8 mouse cellular contexts compared by ENCODE assay signal in the genomic region with DNA sequence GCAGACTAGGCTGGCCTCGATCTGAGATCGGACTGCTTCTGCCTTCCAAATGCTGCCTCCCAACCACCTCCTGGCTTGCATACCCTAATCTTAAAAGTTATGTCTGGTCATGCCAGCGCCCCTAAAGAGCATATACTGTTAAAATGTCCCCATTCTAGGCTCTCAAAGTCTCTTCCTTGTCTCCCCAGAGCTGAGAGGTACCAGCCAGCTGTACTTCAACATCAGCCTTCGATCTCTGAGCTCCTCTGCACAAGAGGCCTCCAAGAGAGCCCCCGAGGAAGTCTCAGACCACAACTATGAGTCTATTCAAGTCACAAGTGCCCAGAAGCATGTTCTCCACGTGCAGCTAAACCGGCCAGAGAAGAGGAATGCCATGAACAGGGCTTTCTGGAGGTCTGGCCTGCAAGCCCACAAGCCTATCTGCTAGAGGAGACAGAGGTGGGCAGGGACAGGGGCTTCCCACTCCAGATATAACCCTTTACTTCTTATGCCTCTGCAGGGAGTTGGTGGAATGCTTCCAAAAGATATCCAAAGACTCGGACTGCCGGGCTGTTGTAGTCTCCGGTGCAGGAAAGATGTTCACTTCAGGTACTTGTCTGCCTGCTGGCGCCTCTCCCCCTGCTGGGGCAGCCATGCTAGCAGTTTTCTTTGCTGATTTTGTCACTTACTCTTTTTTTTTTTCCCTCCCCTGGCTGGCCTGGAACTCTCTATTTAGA. TPM values are rescaled to one million over a fixed set of nuclear protein-coding genes. Genes with fewer than 3 reads are reported as not detected.
DNase-seq lines count a peak whose midpoint lies in the region; ATAC-seq lines count a peak whose summit lies in the region.

No protein-coding gene starts in this region.

- H3K27ac ChIP-seq in embryonic facial prominence, embryonic 13.5 days: peak overlapping the region; percentile 89
- 0 out of 2 replicates have a peak overlapping the region, but pooled peaks have one; percentile 4 for H3K27ac ChIP-seq in hindbrain, embryonic 11.5 days (ENCODE audit: low read depth, low read length)
- H3K27ac ChIP-seq in liver, embryonic 12.5 days: peak overlapping the region; percentile 76

- H3K4me1 ChIP-seq in embryonic facial prominence, embryonic 13.5 days: peaks cover 9% of the 10 kb centered on the region
- H3K4me1 ChIP-seq in hindbrain, embryonic 11.5 days (replicated peaks; ENCODE audit: control insufficient read depth, insufficient read depth, low read length): no peaks in the 10 kb centered on the region
- H3K4me1 ChIP-seq in liver, embryonic 12.5 days: peaks cover 65% of the 10 kb centered on the region

- 54% methylated on average over 11 of the region's 11 CpGs for WGBS in embryonic facial prominence, embryonic 13.5 days
- 69% methylated on average over 11 of the region's 11 CpGs for WGBS in hindbrain, embryonic 11.5 days
- 36% methylated on average over 11 of the region's 11 CpGs for WGBS in liver, embryonic 12.5 days (ENCODE audit: insufficient replicate concordance)

- H3K4me2 ChIP-seq in embryonic facial prominence, embryonic 13.5 days: peak overlapping the region; percentile 60
- peak overlapping the region; percentile 39 for H3K4me2 ChIP-seq in hindbrain, embryonic 11.5 days (replicated peaks; ENCODE audit: low read depth, low read length)
- peak overlapping the region; percentile 79 for H3K4me2 ChIP-seq in liver, embryonic 12.5 days

- peak; percentile 40 to 58 for DNase-seq in lung, adult 18-20 months
- no peak for DNase-seq in lung, postnatal 25 days (ENCODE audit: low spot score)
- DNase-seq in hindbrain, embryonic 11.5 days (ENCODE audit: low spot score): no peak
- DNase-seq in naive thymus-derived CD4-positive, alpha-beta T cell, adult 2 months (ENCODE audit: low read depth): peak; percentile 70
- DNase-seq in left cerebral cortex, postnatal 10 days (ENCODE audit: extremely low spot score in 1 of 2, low spot score in 2 of 2): no peak
- no peak for DNase-seq in right cerebral cortex, postnatal 25 days

- no peak for ATAC-seq in embryonic facial prominence, embryonic 13.5 days (ENCODE audit: insufficient number of reproducible peaks, insufficient read depth, low FRiP score, low TSS enrichment, low read depth)
- ATAC-seq in hindbrain, embryonic 11.5 days (ENCODE audit: low FRiP score): no peak
- peak; percentile 56 for ATAC-seq in liver, embryonic 12.5 days

- H3K36me3 ChIP-seq in embryonic facial prominence, embryonic 13.5 days: peaks cover 47% of the 10 kb centered on the region
- H3K36me3 ChIP-seq in hindbrain, embryonic 11.5 days (ENCODE audit: control insufficient read depth, insufficient read depth, low read length): peaks cover 13% of the 10 kb centered on the region
- H3K36me3 ChIP-seq in liver, embryonic 12.5 days: peaks cover 42% of the 10 kb centered on the region

- peak overlapping the region; percentile 66 for H3K9ac ChIP-seq in embryonic facial prominence, embryonic 13.5 days
- H3K9ac ChIP-seq in hindbrain, embryonic 11.5 days (ENCODE audit: low read depth, low read length): peak overlapping the region; percentile 62
- H3K9ac ChIP-seq in liver, embryonic 12.5 days: peak overlapping the region; percentile 78

- intact Hi-C loops in left cerebral cortex, postnatal 10 days (cut with DNase I): loop anchor here (5.0 kb wide), 1 partner anchor 41 kb away; no protein-coding TSS in a partner anchor

- H3K27me3 ChIP-seq in embryonic facial prominence, embryonic 13.5 days: no peaks in the 10 kb centered on the region
- no peaks in the 10 kb centered on the region for H3K27me3 ChIP-seq in hindbrain, embryonic 11.5 days (ENCODE audit: control insufficient read depth, insufficient read depth, low read length)
- H3K27me3 ChIP-seq in liver, embryonic 12.5 days (replicated peaks): no peaks in the 10 kb centered on the region

- no peaks in the 10 kb centered on the region for H3K9me3 ChIP-seq in embryonic facial prominence, embryonic 13.5 days
- H3K9me3 ChIP-seq in hindbrain, embryonic 11.5 days (ENCODE audit: control insufficient read depth, low read length): no peaks in the 10 kb centered on the region
- no peaks in the 10 kb centered on the region for H3K9me3 ChIP-seq in liver, embryonic 12.5 days (replicated peaks)

- peak overlapping the region; percentile 46 for H3K4me3 ChIP-seq in embryonic facial prominence, embryonic 13.5 days
- peak overlapping the region; percentile 40 for H3K4me3 ChIP-seq in hindbrain, embryonic 11.5 days (ENCODE audit: low read depth, low read length)
- H3K4me3 ChIP-seq in liver, embryonic 12.5 days: peak overlapping the region; percentile 64

RNA-seq across cellular contexts. Expression of a gene that starts 0.8 kb away (rescaled TPM):
- polyA plus RNA-seq in embryonic facial prominence, embryonic 13.5 days (2015; fragmentation: Nextera tagmentation; extraction: Ambion mirVana): 153 TPM in 2 replicates
- 83.8 and 84.2 TPM in 2 replicates for polyA plus RNA-seq in hindbrain, embryonic 11.5 days (2014; fragmentation: Nextera tagmentation; extraction: Ambion mirVana)
- polyA plus RNA-seq in liver, embryonic 12.5 days (2016; fragmentation: Nextera tagmentation; extraction: Ambion mirVana): 72.3 and 73.6 TPM in 2 replicates
- total RNA-seq in left cerebral cortex, postnatal 10 days (2021): 10 to 100 TPM; 40.8 to 43.3 TPM

RNA-seq across cellular contexts. Expression of a gene that starts 7.8 kb away (rescaled TPM):
- polyA plus RNA-seq in embryonic facial prominence, embryonic 13.5 days (2015; fragmentation: Nextera tagmentation; extraction: Ambion mirVana): 8.7 and 15.3 TPM in 2 replicates
- 2.1 and 2.5 TPM in 2 replicates for polyA plus RNA-seq in hindbrain, embryonic 11.5 days (2014; fragmentation: Nextera tagmentation; extraction: Ambion mirVana)
- polyA plus RNA-seq in liver, embryonic 12.5 days (2016; fragmentation: Nextera tagmentation; extraction: Ambion mirVana): 2.7 and 3.6 TPM in 2 replicates
- 1 to 10 TPM; 2.4 to 2.7 TPM for total RNA-seq in left cerebral cortex, postnatal 10 days (2021)

RNA-seq across cellular contexts. Expression of a gene that starts 17.5 kb away (rescaled TPM):
- 301 and 303 TPM in 2 replicates for polyA plus RNA-seq in embryonic facial prominence, embryonic 13.5 days (2015; fragmentation: Nextera tagmentation; extraction: Ambion mirVana)
- polyA plus RNA-seq in hindbrain, embryonic 11.5 days (2014; fragmentation: Nextera tagmentation; extraction: Ambion mirVana): 306 and 312 TPM in 2 replicates
- 186 and 188 TPM in 2 replicates for polyA plus RNA-seq in liver, embryonic 12.5 days (2016; fragmentation: Nextera tagmentation; extraction: Ambion mirVana)
- 100 to 1,000 TPM; 459 to 475 TPM for total RNA-seq in left cerebral cortex, postnatal 10 days (2021)

RNA-seq across cellular contexts. Expression of a gene that starts 37.1 kb away (rescaled TPM):
- 2.6 and 4.1 TPM in 2 replicates for polyA plus RNA-seq in embryonic facial prominence, embryonic 13.5 days (2015; fragmentation: Nextera tagmentation; extraction: Ambion mirVana)
- polyA plus RNA-seq in hindbrain, embryonic 11.5 days (2014; fragmentation: Nextera tagmentation; extraction: Ambion mirVana): 2.5 and 2.7 TPM in 2 replicates
- polyA plus RNA-seq in liver, embryonic 12.5 days (2016; fragmentation: Nextera tagmentation; extraction: Ambion mirVana): 14.5 and 16.1 TPM in 2 replicates
- total RNA-seq in left cerebral cortex, postnatal 10 days (2021): 1 to 10 TPM in 1 of 2 experiments, under 1 TPM in 1; 0.83 to 3.5 TPM

RNA-seq across cellular contexts. Expression of a gene that starts 37.8 kb away (rescaled TPM):
- polyA plus RNA-seq in embryonic facial prominence, embryonic 13.5 days (2015; fragmentation: Nextera tagmentation; extraction: Ambion mirVana): 25.5 and 29.4 TPM in 2 replicates
- polyA plus RNA-seq in hindbrain, embryonic 11.5 days (2014; fragmentation: Nextera tagmentation; extraction: Ambion mirVana): 1.7 and 2.7 TPM in 2 replicates
- polyA plus RNA-seq in liver, embryonic 12.5 days (2016; fragmentation: Nextera tagmentation; extraction: Ambion mirVana): 0.25 TPM in 1 of 2 replicates, not detected in the other
- 1 to 10 TPM in 1 of 2 experiments, not detected in 1; 1.6 TPM for total RNA-seq in left cerebral cortex, postnatal 10 days (2021)

Comparison
In these comparisons a context has a peak if more than half of its experiments do, and no peak if none do; other contexts are left out.
1. DNase-seq: peak in lung, adult 18-20 months (2 of 2) and naive thymus-derived CD4-positive, alpha-beta T cell, adult 2 months (single experiment); none in lung, postnatal 25 days (single experiment), hindbrain, embryonic 11.5 days (single experiment), left cerebral cortex, postnatal 10 days (0 of 2) and right cerebral cortex, postnatal 25 days (single experiment).
2. H3K27ac ChIP-seq: peak in every context shown above with its lines; median percentile 89 in embryonic facial prominence, embryonic 13.5 days; 76 in liver, embryonic 12.5 days; 4 in hindbrain, embryonic 11.5 days.
3. Peak in every context shown above with its lines, with median percentiles within 50 percentile points of each other: H3K4me2 ChIP-seq, H3K4me3 ChIP-seq and H3K9ac ChIP-seq.